Mouse (Mus musculus): Measurements from ENCODE around the gene Pbx1.

- TF ChIP-seq TAL1 (IDR thresholded peaks at IDR 0.05; ENCODE audit: low read length) (no peak), GATA1 (IDR thresholded peaks at IDR 0.05; ENCODE audit: low read length) (no peak)
Measured at GRCm38 (mm10) chr1:168292106-168292505, 140.0 kb downstream of the Pbx1 start.
